Mouse (Mus musculus) heart, postnatal 0 days (tissue): ENCODE measurements at regions not wholly inside any gene's neighbourhood (a gene's known extent, or its start where the extent isn't known, plus 50 kb on each side); places are given as distances from the start of the nearest gene placed in this dataset.

Experiments used
- ATAC-seq: fragments of 200-750 bp; cut with Nextera tagmentation; 2 replicates; pipeline ENCODE4 v1.8.0; 2017; ENCODE audit warnings: low read depth, moderate number of reproducible peaks, moderate library complexity; ENCODE audit not compliant: insufficient read depth
- DNase-seq: peaks from one replicate; pipeline ENCODE4 v3.0.0-alpha.2; 2016; ENCODE audit warnings: low spot score
- H3K27ac ChIP-seq: fragments of 300-500 bp; sonication (generic); 2 replicates; pipeline ENCODE4 v1.5.1; 2014; ENCODE audit warnings: low read depth, mild to moderate bottlenecking
- H3K27me3 ChIP-seq: fragments of 300-500 bp; sonication (generic); 2 replicates; pipeline ENCODE4 v1.6.1; 2014; ENCODE audit warnings: low read length, mixed read lengths; ENCODE audit not compliant: control insufficient read depth, insufficient read depth
- H3K36me3 ChIP-seq: fragments of 300-500 bp; sonication (generic); replicated peaks from 2 replicates; pipeline ENCODE4 v1.6.1; 2014; ENCODE audit warnings: low read length, mixed read lengths; ENCODE audit not compliant: control insufficient read depth, insufficient read depth
- H3K4me1 ChIP-seq: fragments of 300-500 bp; sonication (generic); 2 replicates; pipeline ENCODE4 v1.6.1; 2014; ENCODE audit warnings: antibody characterized with exemption; ENCODE audit not compliant: control insufficient read depth, insufficient read depth
- H3K4me2 ChIP-seq: fragments of 300-500 bp; sonication (generic); 2 replicates; pipeline ENCODE4 v1.6.1; 2014; ENCODE audit warnings: low read depth, mild to moderate bottlenecking, low read length, moderate library complexity
- H3K4me3 ChIP-seq: fragments of 300-500 bp; sonication (generic); 2 replicates; pipeline ENCODE4 v1.5.1; 2014; ENCODE audit warnings: low read depth, low read length
- H3K9ac ChIP-seq: fragments of 300-500 bp; sonication (generic); replicated peaks from 2 replicates; pipeline ENCODE4 v1.6.1; 2014; ENCODE audit warnings: low read depth, low read length, mixed read lengths
- H3K9me3 ChIP-seq: fragments of 300-500 bp; sonication (generic); replicated peaks from 2 replicates; pipeline ENCODE4 v1.6.1; 2016; ENCODE audit warnings: low read length; ENCODE audit not compliant: control insufficient read depth
- CTCF ChIP-seq: IDR thresholded peaks from 2 replicates; pipeline ENCODE4 v1.5.1; 2016; ENCODE audit warnings: antibody characterized with exemption, control low read depth, low read depth
- EP300 ChIP-seq: IDR thresholded peaks from 2 replicates; pipeline ENCODE4 v1.6.1; 2016; ENCODE audit warnings: antibody characterized with exemption, low read depth
- WGBS: fragments of 180-500 bp; shearing (Covaris S2); extraction: QIAGEN DNeasy Blood & Tissue Kit; methylation state at CpG from one replicate; pipeline ENCODE4 v1.1.7; 2014; 5-methylcytosine and 5-hydroxymethylcytosine counted together

GRCm38 (mm10) chr16:39123445-39123952 is 231.0 kb downstream of the Igsf11 start:
- ATAC-seq, result no peak
- H3K4me2 ChIP-seq, result no peak overlapping the region
- WGBS, result 61% methylated on average over 8 of the region's 8 CpGs
- no peaks in the 10 kb centered on the region for H3K36me3 ChIP-seq
- no peak overlapping the region for H3K27ac ChIP-seq
- no peaks in the 10 kb centered on the region for H3K9me3 ChIP-seq
- H3K9ac ChIP-seq, result no peak overlapping the region
- no peak for TF ChIP-seq EP300
- TF ChIP-seq CTCF, result no peak
- H3K4me3 ChIP-seq, result no peak overlapping the region
- no peak for DNase-seq
- H3K27me3 ChIP-seq, result no peaks in the 10 kb centered on the region
- H3K4me1 ChIP-seq, result no peaks in the 10 kb centered on the region

- TF ChIP-seq CTCF (no peak), EP300 (no peak)
- ATAC-seq (no peak), DNase-seq (no peak)
- H3K9me3 ChIP-seq, result 0 out of 2 replicates have a peak, but pooled peaks cover 5% of the 10 kb centered on the region
- no peak overlapping the region for H3K4me3 ChIP-seq
- H3K4me1 ChIP-seq, result no peaks in the 10 kb centered on the region
- H3K9ac ChIP-seq, result no peak overlapping the region
- no peak overlapping the region for H3K27ac ChIP-seq
- H3K27me3 ChIP-seq, result no peaks in the 10 kb centered on the region
- H3K36me3 ChIP-seq, result no peaks in the 10 kb centered on the region
- H3K4me2 ChIP-seq, result no peak overlapping the region
- WGBS, result 75% methylated on average over 2 of the region's 2 CpGs
These were observed 240.0 kb downstream of the Igsf11 start for GRCm38 (mm10) chr16:39132459-39132858.

- Histone ChIP-seq H3K4me2 (no peak overlapping the region), H3K9ac (no peak overlapping the region), H3K27ac (no peak overlapping the region), H3K36me3 (no peaks in the 10 kb centered on the region), H3K9me3 (0 out of 2 replicates have a peak, but pooled peaks cover 5% of the 10 kb centered on the region), H3K4me1 (no peaks in the 10 kb centered on the region), H3K4me3 (no peak overlapping the region), H3K27me3 (no peaks in the 10 kb centered on the region)
- no peak for TF ChIP-seq EP300
- TF ChIP-seq CTCF, result no peak
- ATAC-seq, result no peak
- 45% methylated on average over 4 of the region's 4 CpGs for WGBS
- DNase-seq, result no peak
These were observed 243.3 kb downstream of the Igsf11 start for GRCm38 (mm10) chr16:39135777-39136176.

GRCm38 (mm10) chr16:39147151-39147550 is 254.7 kb downstream of the Igsf11 start:
- DNase-seq (no peak), ATAC-seq (no peak)
- no peaks in the 10 kb centered on the region for H3K36me3 ChIP-seq
- H3K4me2 ChIP-seq, result no peak overlapping the region
- H3K4me1 ChIP-seq, result no peaks in the 10 kb centered on the region
- no peaks in the 10 kb centered on the region for H3K9me3 ChIP-seq
- 44% methylated on average over 2 of the region's 2 CpGs for WGBS
- TF ChIP-seq EP300, result no peak
- no peak for TF ChIP-seq CTCF
- no peak overlapping the region for H3K4me3 ChIP-seq
- no peak overlapping the region for H3K27ac ChIP-seq
- H3K27me3 ChIP-seq, result no peaks in the 10 kb centered on the region
- H3K9ac ChIP-seq, result no peak overlapping the region

GRCm38 (mm10) chr16:39151325-39152318 is 259.2 kb downstream of the Igsf11 start:
- Histone ChIP-seq H3K4me2 (no peak overlapping the region), H3K9ac (no peak overlapping the region), H3K36me3 (no peaks in the 10 kb centered on the region), H3K27ac (no peak overlapping the region), H3K4me1 (no peaks in the 10 kb centered on the region), H3K4me3 (no peak overlapping the region), H3K9me3 (no peaks in the 10 kb centered on the region), H3K27me3 (no peaks in the 10 kb centered on the region)
- DNase-seq, result no peak
- 69% methylated on average over 9 of the region's 9 CpGs for WGBS
- ATAC-seq, result no peak
- no peak for TF ChIP-seq EP300
- no peak for TF ChIP-seq CTCF
